Mouse (Mus musculus): ENCODE results near the gene Gaa. TPM values are rescaled to one million over a fixed set of nuclear protein-coding genes. Genes with fewer than 3 reads are reported as not detected.
"Not testable (repeated sequence)": the region's sequence is repeated elsewhere in the genome, so short reads cannot be mapped to it uniquely, and the experiment has no call there.

Gaa gene
- polyA plus RNA-seq, 1 experiment from 2014 or later = 66.1 TPM

DNA sequence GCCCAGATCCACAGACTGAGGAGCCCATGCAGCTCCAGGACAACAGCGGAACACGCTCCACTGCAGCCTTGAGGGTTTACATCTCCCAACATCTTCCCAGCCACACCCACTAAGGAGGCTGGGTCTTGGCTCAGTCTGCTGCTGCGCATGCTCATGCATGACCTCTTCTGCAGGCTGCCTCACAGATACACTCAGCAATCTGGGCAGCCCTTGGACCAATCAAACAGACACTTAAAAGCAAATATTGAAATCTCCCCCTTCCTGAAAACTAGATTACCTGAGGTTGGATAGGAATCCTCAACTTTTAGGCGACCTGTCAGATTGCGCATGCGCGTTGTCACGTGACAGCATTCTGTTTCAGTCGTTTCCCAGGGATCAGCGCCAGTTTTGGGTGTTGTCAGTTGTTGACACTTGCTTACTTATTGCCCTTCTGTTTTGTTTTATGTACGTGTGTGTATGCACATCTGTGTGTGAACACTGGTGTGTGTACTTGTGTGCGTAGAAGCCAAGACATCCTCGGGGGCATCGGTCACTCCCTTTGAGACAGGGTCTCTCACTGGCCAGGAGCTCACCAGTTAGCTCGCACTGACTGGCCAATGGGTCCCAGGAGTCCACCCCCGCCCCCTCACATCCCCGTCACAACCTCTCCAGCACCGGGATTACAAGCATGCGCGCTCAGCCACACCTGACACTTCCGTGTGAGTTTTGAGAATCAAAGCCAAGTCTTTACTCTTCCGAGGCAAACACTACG lies 8.9 kb upstream of the Gaa start:
- peak; percentile 73 for ATAC-seq (ENCODE audit: borderline replicate concordance, extremely low read depth, low FRiP score, low TSS enrichment)
- WGBS = 55% methylated on average over 23 of the region's 23 CpGs
- H3K27me3 ChIP-seq = no peaks in the 10 kb centered on the region
- 0 out of 2 replicates have a peak overlapping the region, but pooled peaks have one; percentile 23 for H3K27ac ChIP-seq
- H3K9me3 ChIP-seq = no peaks in the 10 kb centered on the region
- peaks cover 9% of the 10 kb centered on the region; the same call in 1 of the 2 replicates for H3K4me1 ChIP-seq
- H3K36me3 ChIP-seq = no peaks in the 10 kb centered on the region
- H3K4me2 ChIP-seq = peak overlapping the region; percentile 54
- peak overlapping the region; percentile 26 for H3K4me3 ChIP-seq
- H3K9ac ChIP-seq = peak overlapping the region; percentile 14; the same call in 1 of the 2 replicates

DNA sequence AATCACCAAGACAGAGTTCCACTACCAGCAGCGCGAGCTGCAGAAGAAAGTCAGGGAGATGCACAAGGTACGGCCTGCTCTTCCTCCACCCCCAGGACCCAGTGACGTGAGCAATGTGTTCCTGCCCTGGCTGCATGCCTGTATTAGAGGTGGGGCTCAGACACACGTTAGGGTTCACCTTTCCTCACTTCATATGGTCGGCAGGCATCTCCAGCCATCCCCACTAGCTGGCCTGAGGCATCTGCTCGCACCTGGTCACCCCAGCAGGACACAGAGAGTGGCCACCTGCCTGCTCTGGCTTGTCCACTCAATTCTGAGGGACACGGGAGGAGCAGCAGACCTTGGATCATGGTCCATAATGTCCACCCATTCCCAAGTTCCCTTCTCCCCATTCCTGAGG lies 7.7 kb upstream of the Gaa start:
- 87% methylated on average over 8 of the region's 8 CpGs for WGBS
- Histone ChIP-seq H3K36me3 (no peaks in the 10 kb centered on the region), H3K4me3 (no peak overlapping the region), H3K9ac (no peak overlapping the region), H3K4me2 (no peak overlapping the region), H3K4me1 (peaks cover 9% of the 10 kb centered on the region; the same call in 1 of the 2 replicates), H3K27me3 (no peaks in the 10 kb centered on the region), H3K27ac (no peak overlapping the region), H3K9me3 (no peaks in the 10 kb centered on the region)
- ATAC-seq (ENCODE audit: borderline replicate concordance, extremely low read depth, low FRiP score, low TSS enrichment) = no peak

DNA sequence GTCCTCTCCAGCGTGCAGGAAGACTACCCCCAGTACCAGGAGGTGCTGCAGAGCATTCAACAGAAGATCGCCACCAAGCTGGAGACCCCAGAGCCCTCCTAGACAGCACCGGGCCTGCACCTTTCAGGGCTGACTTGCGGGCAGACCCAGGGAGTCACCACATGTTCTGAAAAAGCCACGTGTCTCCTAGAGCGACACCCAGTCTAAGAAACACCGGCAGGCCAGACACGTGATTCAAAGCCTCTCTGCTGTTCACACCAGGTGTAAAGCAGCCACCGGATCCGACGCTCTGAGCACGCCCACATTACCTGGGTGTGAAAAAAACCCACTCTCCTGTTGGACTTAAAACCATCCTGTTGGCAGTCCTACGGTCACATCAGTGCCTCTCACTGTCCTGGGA lies 3.3 kb upstream of the Gaa start:
- Histone ChIP-seq H3K9ac (no peak overlapping the region), H3K4me1 (peaks cover 20% of the 10 kb centered on the region), H3K36me3 (no peaks in the 10 kb centered on the region), H3K27ac (no peak overlapping the region), H3K27me3 (no peaks in the 10 kb centered on the region), H3K9me3 (no peaks in the 10 kb centered on the region), H3K4me3 (no peak overlapping the region), H3K4me2 (no peak overlapping the region)
- 89% methylated on average over 13 of the region's 13 CpGs for WGBS
- no peak for ATAC-seq (ENCODE audit: borderline replicate concordance, extremely low read depth, low FRiP score, low TSS enrichment)

DNA sequence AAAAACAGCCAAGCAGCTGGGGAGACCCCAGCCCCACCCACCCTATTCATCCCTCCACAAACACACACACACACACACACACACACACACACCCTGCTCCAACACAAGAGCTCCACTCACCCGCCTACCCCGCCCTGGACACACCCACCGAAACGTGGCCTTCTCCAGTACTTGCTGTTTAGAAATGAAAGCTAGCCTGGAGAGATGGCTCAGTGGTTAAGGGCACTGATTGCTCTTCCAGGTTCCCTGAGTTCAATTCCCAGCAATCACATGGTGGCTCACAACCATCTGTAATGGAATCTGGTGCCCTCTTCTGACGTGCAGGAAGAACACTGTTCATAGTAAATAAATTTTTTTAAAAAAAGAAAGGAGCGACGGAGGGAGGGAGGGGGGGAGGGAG lies 1.9 kb upstream of the Gaa start:
- Histone ChIP-seq H3K9me3 (no peaks in the 10 kb centered on the region), H3K4me1 (peaks cover 24% of the 10 kb centered on the region), H3K9ac (no peak overlapping the region), H3K27ac (no peak overlapping the region), H3K27me3 (no peaks in the 10 kb centered on the region), H3K4me3 (no peak overlapping the region), H3K36me3 (no peaks in the 10 kb centered on the region), H3K4me2 (no peak overlapping the region)
- 76% methylated on average over 7 of the region's 7 CpGs for WGBS
- ATAC-seq (ENCODE audit: borderline replicate concordance, extremely low read depth, low FRiP score, low TSS enrichment) = no peak

DNA sequence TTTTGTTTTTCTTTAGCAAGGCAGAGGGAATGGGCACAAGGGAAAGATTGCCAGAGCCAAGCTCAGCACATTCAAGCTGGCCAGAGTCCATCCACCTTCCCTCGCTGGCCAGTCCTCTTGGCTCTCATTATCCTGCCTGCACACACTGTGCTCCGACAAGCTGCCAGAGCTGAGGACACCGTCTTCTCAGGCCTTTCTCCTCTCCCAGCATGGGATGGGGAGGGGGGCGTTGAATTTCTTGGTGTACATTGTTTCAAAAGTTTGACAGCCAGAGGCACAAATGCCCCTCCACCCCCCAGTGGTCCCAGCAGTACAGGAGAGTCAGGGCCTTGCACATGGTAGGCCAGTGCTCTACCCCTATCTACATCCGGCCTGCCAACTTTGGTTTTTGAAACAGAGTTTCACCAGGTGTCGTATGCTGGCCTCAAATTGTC lies 429 bp upstream of the Gaa start:
- Histone ChIP-seq H3K9ac (peak overlapping the region; percentile 84; the same call in 1 of the 2 replicates), H3K4me1 (peaks cover 30% of the 10 kb centered on the region), H3K9me3 (no peaks in the 10 kb centered on the region), H3K4me3 (no peak overlapping the region), H3K27me3 (no peaks in the 10 kb centered on the region), H3K36me3 (no peaks in the 10 kb centered on the region), H3K4me2 (peak overlapping the region; percentile 97), H3K27ac (no peak overlapping the region; the same call in 1 of the 2 replicates)
- WGBS = 30% methylated on average over 6 of the region's 6 CpGs
- ATAC-seq (ENCODE audit: borderline replicate concordance, extremely low read depth, low FRiP score, low TSS enrichment) = peak; percentile 43; the same call in 1 of the 2 replicates

DNA sequence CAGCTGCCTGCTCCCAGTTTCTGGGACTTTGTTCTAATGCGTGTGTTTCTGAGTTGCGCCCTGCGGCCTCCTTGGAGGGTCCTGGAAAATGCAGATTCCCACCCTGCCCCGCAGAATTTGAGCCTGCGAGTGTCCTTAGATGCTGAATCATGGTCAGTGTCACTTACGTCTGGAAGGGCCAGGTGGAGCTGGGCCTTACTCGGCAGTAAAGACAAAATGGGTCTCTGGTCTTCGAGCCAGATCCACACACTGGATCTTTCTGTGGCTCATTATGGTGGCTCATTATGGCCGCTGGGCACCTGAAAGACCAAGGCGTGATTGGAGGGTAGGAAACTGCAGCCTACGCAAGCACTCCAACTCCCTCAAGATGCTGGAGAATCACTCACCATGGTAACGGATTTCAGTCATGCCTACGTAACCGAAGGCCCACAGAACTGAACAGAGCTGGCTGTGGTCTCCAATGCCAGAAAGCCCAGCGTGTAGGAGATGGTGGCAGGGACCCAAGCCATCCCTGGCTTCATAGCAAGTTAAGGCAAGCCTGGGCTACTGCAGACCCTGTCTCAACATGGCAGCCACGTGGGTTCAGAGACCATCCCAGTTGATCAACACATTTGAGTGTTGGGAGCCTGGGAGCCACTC lies 989 bp downstream of the Gaa start:
- H3K4me3 ChIP-seq = peak overlapping the region; percentile 78
- H3K27me3 ChIP-seq = no peaks in the 10 kb centered on the region
- peak overlapping the region; percentile 97 for H3K4me2 ChIP-seq
- H3K9ac ChIP-seq = peak overlapping the region; percentile 84; the same call in 1 of the 2 replicates
- peaks cover 30% of the 10 kb centered on the region for H3K4me1 ChIP-seq
- 67% methylated on average over 16 of the region's 16 CpGs for WGBS
- H3K36me3 ChIP-seq = peaks cover 10% of the 10 kb centered on the region; the same call in 1 of the 2 replicates
- H3K9me3 ChIP-seq = no peaks in the 10 kb centered on the region
- no peak for ATAC-seq (ENCODE audit: borderline replicate concordance, extremely low read depth, low FRiP score, low TSS enrichment)
- no peak overlapping the region; the same call in 1 of the 2 replicates for H3K27ac ChIP-seq

DNA sequence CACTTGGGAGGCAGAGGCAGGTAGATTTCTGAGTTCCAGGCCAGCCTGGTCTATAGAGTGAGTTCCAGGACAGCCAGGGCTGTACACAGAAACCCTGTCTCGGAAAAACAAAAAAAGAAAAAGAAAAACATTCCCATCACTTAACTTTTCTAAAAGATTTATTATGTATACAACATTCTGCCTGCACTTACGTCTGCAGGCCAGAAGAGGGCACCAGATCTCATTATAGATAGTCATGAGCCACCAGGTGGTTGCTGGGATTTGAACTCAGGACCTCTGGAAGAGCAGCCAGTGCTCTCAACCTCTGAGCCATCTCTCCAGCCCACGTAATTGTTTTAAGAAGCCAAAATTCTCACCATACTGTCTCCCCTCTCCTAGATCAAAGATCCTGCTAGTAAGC lies 4.8 kb downstream of the Gaa start:
- H3K4me1 ChIP-seq = peaks cover 24% of the 10 kb centered on the region
- H3K27ac ChIP-seq; H3K27me3 ChIP-seq; ATAC-seq (ENCODE audit: borderline replicate concordance, extremely low read depth, low FRiP score, low TSS enrichment); H3K4me2 ChIP-seq; H3K9me3 ChIP-seq; H3K4me3 ChIP-seq; H3K9ac ChIP-seq: not testable (repeated sequence)
- peaks cover 18% of the 10 kb centered on the region; the same call in 1 of the 2 replicates for H3K36me3 ChIP-seq
- 65% methylated on average over 3 of the region's 3 CpGs for WGBS

DNA sequence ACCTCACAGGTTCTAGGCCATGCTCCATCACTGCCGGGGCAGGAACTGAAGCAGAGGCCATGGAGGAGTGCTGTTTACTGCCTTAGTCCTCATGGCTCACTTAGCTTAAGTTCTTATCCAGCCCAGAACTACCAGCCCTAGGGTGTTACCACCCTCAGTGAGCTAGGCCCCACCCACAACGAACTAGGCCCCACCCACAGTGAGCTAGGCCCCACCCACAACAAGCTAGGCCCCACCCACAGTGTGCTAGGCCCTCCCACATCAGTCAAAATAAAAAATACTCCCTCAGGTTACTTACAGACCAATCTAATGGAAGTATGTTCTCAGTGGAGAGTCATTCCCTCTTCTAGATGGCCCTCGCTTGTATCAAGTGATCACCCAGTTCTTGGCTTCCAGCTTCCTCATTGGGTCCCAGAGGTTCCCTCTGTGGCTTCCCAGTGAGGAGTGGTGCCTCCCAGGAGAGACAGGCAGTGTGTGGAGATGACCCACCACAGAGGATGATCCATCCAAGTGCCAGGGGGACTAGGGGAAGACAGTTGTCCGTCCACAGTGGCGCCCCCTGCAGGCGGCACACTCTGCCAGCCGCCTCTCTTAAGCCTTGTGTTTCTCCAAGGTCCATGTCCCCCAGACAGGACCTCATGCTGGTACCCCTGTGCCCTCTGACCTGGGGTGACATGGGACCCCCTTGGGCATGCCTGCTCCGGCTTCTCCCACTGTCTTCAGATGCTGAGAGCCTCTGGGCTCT lies 5.7 kb downstream of the Gaa start:
- H3K4me2 ChIP-seq = no peak overlapping the region
- H3K4me1 ChIP-seq = peaks cover 17% of the 10 kb centered on the region
- 83% methylated on average over 8 of the region's 8 CpGs for WGBS
- H3K27me3 ChIP-seq = no peaks in the 10 kb centered on the region
- H3K9ac ChIP-seq = no peak overlapping the region
- H3K4me3 ChIP-seq = no peak overlapping the region
- no peak for ATAC-seq (ENCODE audit: borderline replicate concordance, extremely low read depth, low FRiP score, low TSS enrichment)
- H3K36me3 ChIP-seq = peaks cover 18% of the 10 kb centered on the region; the same call in 1 of the 2 replicates
- no peak overlapping the region for H3K27ac ChIP-seq
- H3K9me3 ChIP-seq = no peaks in the 10 kb centered on the region

DNA sequence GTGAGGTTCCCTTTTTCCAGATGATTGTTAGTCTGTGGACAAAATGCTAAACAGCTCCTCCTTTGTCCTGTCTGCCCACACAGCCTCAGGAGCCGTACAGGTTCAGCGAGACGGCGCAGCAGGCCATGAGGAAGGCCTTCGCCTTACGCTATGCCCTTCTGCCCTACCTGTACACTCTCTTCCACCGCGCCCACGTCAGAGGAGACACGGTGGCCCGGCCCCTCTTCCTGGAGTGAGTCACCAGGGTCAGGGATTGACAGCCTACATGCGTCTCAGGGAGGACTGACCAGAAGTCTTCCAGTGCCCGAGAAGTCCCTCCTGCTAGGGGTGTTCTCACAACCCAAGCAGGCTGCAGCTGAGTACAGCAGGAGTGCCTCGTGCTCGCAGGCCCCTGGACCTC lies 13.3 kb downstream of the Gaa start:
- ATAC-seq (ENCODE audit: borderline replicate concordance, extremely low read depth, low FRiP score, low TSS enrichment) = no peak
- no peaks in the 10 kb centered on the region for H3K27me3 ChIP-seq
- H3K27ac ChIP-seq = no peak overlapping the region
- peaks cover 4% of the 10 kb centered on the region; the same call in 1 of the 2 replicates for H3K4me1 ChIP-seq
- 81% methylated on average over 15 of the region's 15 CpGs for WGBS
- no peak overlapping the region for H3K9ac ChIP-seq
- H3K9me3 ChIP-seq = no peaks in the 10 kb centered on the region
- H3K36me3 ChIP-seq = peaks cover 5% of the 10 kb centered on the region; the same call in 1 of the 2 replicates
- H3K4me3 ChIP-seq = no peak overlapping the region
- no peak overlapping the region for H3K4me2 ChIP-seq

DNA sequence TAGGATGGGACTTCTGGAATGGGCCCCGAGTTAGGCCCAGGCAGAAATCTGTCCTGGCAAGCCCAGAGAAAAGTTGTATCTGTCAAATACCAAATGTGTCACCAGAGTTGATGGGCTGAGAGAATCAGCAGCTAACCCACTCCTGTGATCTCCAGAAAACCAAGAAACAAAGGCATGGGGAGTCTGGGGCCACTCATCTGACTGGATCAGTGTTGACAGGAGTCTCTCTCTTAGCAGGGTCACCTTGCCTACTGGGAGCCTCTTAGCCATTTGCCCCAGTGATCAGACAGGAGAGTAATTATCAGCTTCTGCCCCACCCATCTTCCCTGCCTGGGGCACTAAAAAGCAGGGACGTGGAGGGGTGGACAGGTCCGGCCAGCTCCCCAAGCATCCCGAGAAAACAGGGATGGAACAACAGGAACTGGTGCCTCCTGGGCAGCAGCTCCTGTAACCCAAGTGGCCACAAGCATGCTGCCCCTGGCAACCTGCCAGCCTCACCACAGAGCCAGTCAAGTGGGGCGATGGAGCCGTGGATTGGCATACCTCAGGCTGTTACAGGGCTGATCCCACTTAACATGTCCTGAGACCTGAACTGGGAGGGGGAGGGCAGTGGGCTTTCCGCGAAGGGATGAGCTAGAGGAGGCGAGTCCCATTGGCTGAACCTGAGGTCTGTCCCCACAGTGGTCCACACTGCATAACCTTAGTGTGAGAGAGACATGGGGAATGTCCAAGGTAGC lies 18.3 kb downstream of the Gaa start:
- Histone ChIP-seq H3K4me2 (no peak overlapping the region), H3K9me3 (no peaks in the 10 kb centered on the region), H3K27ac (0 out of 2 replicates have a peak overlapping the region, but pooled peaks have one; percentile 12), H3K4me1 (peaks cover 9% of the 10 kb centered on the region; the same call in 1 of the 2 replicates), H3K4me3 (no peak overlapping the region), H3K36me3 (peaks cover 47% of the 10 kb centered on the region), H3K27me3 (no peaks in the 10 kb centered on the region), H3K9ac (no peak overlapping the region)
- 0 out of 2 replicates have a peak, but pooled peaks have one; percentile 16 for ATAC-seq (ENCODE audit: borderline replicate concordance, extremely low read depth, low FRiP score, low TSS enrichment)
- WGBS = 54% methylated on average over 9 of the region's 9 CpGs
